Mouse (Mus musculus): ENCODE measurements around the gene Hsd17b2.

Hsd17b2 gene

DNA sequence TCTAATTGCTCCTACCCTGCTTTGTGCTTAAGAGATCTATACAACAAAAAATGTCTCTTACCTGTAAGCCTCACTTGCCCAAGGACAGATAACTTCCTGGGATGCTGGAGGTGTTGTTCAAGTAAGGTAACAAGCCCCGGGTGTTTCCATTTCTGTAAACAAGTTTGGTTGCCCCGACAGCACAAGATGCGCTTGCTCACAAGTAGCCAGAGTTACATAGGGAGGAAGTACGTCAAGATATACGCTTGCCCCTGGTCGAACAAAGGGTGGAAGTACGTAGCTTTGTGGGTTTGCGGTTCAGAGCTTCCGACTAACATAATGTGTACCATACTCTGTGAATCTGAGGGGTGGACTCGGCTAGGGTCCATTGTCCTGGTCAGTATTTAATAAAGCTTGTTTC, 74.4 kb downstream of the Hsd17b2 start:
- no peak for DNase-seq

DNA sequence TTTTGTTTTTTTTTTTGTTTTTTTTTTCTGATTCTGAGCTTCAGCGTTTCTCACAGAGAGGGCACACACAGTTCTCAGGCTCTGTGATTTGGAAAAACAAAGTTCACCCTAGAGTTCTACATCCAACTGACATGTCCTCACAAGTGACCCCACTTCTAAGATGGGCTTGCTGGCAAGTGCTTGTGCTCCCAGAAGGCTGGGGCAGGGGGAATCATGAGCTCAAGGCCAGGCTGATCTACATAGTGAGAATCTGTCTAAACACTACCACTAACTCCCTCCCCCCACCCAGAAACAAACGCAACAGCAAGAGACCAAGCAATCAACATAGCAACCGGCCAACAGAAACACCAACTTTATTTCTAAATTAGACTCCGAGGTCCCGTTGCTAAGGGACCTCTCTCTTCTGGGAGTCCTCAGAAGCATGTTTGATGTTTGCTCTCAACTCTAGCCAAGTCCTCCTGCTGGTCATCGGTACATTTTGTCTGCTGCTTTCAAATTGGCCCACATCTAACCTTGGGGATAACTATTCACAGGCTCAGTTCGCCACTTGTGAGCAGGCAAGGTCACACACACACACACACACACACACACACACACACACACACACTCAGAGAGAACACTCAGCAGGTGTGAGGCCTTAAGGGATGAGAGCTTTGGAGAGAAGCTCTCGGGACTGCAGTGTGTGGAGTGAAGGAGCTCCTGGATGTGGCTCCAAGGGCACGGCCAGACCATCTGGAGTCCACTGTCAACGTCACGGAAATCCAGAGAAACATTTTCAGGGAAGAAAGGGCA, 77.0 kb downstream of the Hsd17b2 start:
- DNase-seq, result no peak

DNA sequence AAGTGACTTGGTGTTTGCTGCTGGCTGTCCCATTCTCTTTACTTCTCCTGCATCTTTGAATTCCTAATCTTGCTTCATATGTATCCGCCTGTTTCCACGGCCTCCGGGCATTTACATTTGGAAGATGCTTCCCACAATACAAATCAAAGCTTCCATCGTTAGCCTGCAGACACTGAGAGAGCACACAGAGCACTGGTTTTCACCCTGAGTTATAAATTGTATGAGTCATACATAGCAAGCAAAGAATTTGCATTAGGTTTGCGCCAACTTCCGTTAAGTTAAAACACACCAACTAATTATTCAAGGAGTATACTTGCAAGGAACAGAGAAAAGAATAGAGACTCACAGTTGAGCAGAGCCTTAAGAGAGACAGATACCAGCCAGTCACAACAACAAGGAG, 77.6 kb downstream of the Hsd17b2 start:
- no peak for DNase-seq

DNA sequence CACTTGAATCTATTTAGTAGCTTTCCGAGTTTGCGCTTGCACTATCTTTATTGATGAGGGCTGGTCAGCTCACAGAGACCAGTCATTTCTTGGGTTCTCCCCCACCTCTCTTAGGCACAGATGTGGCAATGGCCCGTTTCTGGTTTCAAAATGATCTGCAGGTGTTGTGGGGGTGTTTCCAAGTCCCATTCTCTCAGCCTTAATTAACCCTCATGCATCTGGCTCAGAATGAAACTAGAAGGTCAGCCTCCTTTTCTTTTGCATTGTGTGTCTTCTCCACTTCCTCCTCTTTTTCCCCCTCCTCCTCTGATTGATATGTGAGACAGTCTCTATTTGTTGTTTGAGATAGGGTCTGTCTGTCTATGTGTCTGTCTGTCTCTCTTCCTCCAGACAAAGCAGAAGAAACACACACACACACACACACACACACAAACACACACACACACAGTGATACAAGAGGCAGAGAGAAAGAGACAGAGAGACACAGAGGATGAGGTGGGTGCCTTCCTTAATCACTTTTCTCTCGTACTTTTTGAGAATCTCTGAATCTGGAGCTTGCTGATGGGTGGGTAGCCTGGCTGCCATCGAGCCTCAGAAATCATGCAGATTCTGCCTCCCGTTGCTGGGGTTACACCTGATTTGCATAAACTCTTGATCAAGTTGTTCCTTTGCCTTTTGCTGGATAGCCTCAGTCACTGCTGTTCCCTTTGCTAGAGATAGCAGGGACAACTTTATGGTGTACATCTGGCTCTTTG, 79.8 kb downstream of the Hsd17b2 start:
- no peak for DNase-seq

DNA sequence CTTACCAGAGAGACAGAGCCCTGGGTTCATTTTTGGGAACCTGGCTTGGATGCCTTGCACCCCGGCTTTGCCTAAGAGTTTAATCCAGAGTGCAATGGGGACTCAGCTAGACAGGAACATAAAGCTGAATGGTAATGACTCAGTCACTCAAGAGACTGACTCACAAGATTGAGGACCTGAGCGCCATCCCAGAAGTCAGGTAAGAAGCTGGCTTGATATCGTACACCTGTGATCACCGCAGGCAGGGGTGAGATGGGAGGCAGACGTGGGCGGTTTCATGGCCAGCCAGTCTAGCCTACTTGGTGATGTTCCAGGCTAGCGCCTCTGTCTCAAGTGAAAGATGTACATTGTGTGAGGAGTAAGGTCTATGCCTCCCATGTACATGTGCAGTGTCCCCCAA, 81.3 kb downstream of the Hsd17b2 start:
- no peak for DNase-seq

DNA sequence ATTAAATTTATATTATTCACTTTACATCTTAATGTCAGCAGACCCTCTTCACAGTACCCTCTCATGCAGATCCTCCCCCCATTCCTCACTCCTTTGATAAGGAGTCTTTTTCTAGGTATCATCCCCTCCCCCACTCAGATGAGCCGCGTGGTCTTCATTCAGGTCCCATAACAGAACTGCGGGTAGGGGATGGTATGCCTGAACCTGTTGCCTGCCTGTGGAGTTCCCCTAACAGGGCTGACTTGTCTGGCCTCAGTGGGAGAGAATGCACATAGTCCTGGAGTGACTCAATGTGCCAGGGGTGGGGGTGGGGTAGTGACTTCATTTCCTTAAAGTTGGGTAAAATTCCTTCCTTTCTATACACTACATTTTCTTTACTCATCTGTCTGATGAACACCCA, 84.7 kb downstream of the Hsd17b2 start:
- no peak for DNase-seq

DNA sequence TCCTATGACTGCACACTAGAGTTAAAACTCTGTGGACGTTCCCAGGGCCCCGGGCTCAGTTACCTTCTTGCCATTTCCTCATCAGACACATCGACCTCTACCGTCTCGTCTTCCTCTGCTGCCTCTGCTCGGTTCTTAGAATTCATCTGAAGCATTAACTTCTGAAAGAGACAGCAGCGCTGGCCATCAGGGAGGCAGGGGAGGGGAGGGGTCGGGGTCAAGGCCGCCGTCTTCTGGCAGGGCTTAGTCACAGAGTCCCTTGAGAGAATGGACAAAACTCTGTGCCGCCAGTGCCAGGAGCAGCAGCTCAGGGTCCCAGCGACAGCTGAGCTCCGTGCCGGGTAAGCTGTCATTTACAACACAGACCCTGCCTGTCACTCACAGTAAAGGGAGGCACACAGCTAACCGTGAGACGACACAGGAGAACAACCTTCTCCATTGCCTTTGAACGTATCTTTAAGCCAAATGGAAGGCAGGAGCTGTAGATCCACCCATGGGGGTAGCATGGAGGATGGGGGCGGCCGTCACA, 91.0 kb downstream of the Hsd17b2 start:
- DNase-seq, result no peak

DNA sequence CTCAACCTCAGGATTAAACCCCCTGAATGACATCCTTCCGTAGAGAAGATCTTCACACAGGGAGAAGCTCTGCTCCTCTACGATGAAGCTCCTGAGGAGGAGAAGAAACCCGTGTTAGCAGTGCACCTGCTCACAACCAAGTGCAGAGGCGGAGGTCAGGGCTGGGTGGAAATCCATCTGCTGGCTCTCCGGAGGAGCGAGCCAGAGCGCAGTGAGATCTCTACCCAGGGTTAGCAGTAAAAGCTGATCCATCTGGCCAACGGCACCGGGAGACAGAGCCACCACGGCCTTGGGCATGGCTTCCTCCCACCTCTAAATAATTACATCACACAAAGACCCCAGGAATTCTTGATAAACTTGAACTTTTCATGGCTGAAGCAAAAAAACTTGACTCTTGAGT, 92.9 kb downstream of the Hsd17b2 start:
- peak; percentile 65 for DNase-seq

DNA sequence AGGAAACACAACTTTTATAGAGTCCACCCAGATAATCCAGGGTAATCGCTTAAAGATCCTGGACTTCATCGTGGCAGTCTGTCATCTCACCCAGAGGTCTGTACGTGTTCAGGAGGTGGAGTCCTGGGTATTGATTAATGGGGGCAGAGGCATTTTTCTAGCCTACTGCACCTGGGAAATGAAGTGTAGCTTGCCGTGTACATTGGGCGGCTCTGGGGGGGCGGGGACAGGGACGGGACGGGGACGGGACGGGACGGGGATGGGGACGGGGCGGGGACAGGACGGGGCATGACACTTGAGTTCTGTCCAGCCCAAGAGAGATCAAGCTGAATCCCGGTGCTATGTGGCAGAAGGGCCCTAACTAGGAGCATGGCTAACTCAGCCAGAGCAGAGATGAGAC, 94.8 kb downstream of the Hsd17b2 start:
- no peak for DNase-seq

DNA sequence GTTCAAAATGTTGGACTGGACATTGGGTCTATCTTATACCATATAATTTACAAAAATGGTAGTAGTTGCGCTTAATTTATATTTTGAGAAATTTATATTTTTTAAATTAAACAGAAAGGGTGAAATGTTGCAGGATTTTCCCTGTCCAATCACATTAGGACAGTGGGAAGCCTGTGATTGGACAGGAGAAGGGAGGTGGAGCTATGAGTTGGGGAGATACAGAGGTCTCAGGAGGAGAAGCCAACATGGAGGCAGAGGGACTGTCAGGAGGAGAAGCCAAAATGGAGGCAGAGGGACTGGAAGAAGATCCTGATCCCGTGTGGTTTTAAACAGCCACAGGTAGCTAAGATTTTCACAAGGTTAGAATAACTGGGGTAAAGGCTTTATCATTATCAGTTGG, 96.4 kb downstream of the Hsd17b2 start:
- DNase-seq, result no peak

DNA sequence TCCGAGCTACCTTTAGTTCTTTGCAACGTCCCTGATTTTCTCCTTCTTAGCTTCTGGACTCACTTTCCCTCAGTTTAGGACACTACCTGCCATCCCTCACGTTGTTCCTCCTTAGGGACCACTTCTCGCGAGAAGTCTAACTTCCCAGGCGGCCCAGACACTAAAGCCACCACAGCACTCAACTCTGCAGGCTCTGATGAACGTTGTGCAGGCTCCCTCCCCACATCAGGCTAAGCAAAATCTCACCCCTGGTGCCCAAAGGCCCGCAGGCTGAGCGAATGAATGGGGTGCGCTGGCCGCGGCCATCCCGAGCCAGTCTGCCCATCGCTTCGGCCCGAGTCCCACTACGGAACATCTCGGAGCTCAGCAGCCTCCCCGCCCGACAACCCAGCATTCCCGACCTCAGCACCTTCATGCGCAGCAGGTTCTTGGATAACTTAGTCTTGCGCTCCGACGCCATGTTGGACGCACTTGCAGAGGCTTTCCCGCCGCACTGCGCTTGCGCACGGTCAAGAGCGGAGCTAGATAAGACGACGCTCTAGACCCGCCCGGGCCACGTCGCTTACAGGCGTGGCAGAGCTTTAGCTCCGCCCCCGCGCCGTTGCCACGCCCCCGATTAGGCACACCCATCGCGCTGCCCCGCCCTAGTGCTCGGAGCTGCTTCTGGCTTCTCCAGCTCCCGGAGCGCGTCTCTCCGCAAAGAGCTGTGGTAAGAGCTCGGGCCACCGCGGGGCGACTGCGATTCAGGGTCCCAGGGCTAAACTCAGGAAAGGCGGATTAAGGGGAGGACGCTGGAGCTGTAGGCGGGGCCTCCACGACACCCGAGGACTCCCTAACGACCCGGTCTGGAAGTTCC, 100.0 kb downstream of the Hsd17b2 start, which contains the start of gene Mphosph6:
Mphosph6 (minus strand) TSS at position 501 of the 856 bp plus-strand sequence.
- peak; percentile 96 for DNase-seq

DNA sequence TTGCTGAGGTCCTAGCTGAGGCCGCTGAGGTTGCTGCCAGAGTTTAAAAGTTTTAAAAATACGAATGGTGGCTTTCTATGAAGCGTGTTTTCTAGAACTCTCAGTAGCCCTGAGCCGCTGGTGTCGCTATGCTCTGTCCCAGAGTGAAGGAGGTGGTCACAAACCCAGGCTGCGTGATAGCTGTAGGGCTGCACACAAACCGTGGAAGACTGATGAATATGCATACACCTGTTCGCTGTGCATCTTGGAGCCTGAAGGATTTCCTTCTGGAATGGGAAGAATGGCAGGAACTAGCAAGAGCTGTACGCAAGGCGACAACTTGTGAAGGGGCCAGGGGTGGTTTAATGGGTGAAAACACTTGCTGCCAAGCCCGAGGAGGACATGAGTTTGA, 100.6 kb downstream of the Hsd17b2 start:
- no peak for DNase-seq

DNA sequence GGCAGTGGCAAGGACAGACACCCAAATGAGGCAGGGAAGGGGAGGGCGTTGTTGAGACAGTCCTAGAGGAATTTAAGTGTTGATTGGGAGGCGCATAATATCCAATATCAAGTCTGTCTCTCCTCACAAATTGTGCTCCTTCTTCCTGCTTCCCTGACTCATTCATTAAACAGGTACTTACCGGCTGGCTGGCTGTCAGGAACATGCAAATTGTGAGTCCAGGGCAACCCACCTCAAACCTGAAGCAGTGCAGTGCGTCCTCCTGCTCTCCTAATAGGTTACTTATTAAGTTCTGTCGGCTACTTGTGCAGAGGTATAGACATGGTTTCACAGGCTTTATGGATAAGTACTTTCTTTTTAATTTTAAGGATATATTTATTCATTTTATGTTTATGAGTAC, 103.7 kb downstream of the Hsd17b2 start:
- DNase-seq, result no peak
